Mouse (Mus musculus) liver, postnatal 0 days (tissue): ENCODE results near the gene Hmg20b.
A peak's percentile ranks its signal among the peaks of the same experiment; 100 is the strongest.

ENCODE experiments used
- CTCF ChIP-seq: sonication (generic); IDR thresholded peaks from 2 replicates; pipeline ENCODE4 v1.5.1; 2016; ENCODE audit warnings: antibody characterized with exemption, low read depth
- EP300 ChIP-seq: IDR thresholded peaks from 2 replicates; pipeline ENCODE4 v1.6.1; 2016; ENCODE audit warnings: antibody characterized with exemption, low read depth, mild to moderate bottlenecking

DNA sequence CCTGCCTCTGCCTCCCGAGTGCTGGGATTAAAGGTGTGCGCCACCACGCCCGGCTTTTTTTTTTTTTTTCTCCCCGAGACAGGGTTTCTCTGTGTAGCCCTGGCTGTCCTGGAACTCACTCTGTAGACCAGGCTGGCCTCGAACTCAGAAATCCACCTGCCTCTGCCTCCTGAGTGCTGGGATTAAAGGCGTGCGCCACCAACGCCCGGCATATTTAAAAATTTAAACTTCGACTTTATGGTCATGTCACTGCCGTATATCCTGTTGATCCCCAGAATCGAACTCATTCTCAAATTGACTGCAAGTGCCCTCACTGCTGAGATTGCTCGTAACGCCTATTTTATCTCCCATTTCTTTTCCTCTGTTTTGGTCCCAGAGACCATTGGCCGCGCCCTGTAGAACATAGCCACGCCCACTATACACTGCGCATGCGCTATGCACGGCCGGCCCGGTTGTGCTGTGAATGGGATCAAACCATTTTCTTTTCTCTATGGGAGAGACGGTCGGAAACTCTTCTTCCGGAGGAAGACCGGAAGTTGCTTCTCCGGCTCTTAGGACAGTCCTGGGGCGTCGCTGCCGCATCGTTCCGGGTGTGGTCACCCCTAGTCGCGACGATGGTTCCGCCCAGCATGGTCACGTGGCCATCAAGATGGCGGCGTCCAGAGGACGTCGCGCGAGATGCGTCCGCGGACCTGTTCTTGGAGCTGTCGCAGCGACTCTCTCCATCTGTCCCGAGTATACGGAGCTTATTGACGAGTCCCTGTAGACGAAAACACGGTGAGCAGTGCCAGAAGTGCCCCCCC, 33.7 kb upstream of the Hmg20b start, which contains the start of the genes Dohh and Gm48551:
- no peak for TF ChIP-seq CTCF
- peak; percentile 83 for TF ChIP-seq EP300
